Mouse (Mus musculus) lung, postnatal 0 days (tissue): ENCODE data around the gene Wdfy2.

Experiments used
- CTCF ChIP-seq: IDR thresholded peaks from 2 replicates; pipeline ENCODE4 v1.5.1; 2016; ENCODE audit warnings: antibody characterized with exemption, mild to moderate bottlenecking
- EP300 ChIP-seq: IDR thresholded peaks from 2 replicates; pipeline ENCODE4 v1.6.1; 2016; ENCODE audit warnings: antibody characterized with exemption, mild to moderate bottlenecking, control low read depth

DNA sequence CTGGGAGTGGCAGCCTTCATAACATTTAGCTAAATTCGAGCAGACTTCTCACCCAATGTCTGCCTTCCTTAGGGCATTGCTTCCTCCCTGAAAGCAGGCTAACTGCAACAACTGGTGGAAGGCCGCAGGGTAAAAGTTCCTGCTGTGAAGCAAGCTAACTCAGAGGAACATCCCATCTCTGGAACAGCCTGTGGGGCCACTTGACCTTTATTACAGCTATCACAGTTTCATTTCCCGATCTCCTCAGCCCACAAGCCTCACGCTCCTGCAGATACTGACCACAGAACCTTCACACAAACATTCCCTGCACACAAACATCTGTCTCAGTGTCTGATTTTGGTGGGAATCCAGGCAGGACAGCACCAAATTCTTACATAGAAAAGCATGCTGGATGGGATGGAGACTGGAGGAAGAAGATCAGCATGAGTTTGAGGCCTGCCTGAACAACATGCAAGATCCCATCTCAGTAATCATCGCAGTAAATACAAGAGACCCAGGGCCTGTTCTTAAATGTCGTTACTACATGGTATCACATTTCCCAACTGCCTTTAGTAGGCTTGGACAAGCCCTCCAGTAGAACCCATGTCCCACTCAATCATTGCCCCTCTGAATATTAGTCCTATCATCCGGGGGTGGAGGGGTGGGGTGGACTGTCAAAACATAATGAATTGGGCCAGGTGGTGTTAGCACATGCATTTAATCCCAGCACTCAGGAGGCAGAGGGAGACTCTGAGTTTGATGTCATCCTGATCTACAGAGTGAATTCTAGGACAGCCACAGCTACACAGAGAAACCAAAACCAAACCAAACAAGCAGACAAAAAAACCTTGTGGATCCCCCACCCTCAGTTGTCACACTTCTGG, 28.6 kb upstream of the Wdfy2 start:
- TF ChIP-seq CTCF (no peak), EP300 (no peak)
